Mouse (Mus musculus) liver, embryonic 12.5 days (tissue): Measurements from ENCODE around the gene Slc25a35. TPM values are rescaled to one million over a fixed set of nuclear protein-coding genes. Genes with fewer than 3 reads are reported as not detected.
"Not testable (repeated sequence)": the region's sequence is repeated elsewhere in the genome, so short reads cannot be mapped to it uniquely, and the experiment has no call there.

ENCODE experiments used
- ATAC-seq: fragments of 200-750 bp; cut with Nextera tagmentation; 2 replicates; pipeline ENCODE4 v1.8.0; 2017; ENCODE audit warnings: moderate number of reproducible peaks, mild to moderate bottlenecking, moderate library complexity
- H3K27ac ChIP-seq: fragments of 300-500 bp; sonication (generic); 2 replicates; pipeline ENCODE4 v1.5.1; 2016; ENCODE audit warnings: mild to moderate bottlenecking
- H3K27me3 ChIP-seq: fragments of 300-500 bp; sonication (generic); replicated peaks from 2 replicates; pipeline ENCODE4 v1.6.1; 2016; ENCODE audit warnings: mild to moderate bottlenecking, moderate library complexity
- H3K36me3 ChIP-seq: fragments of 300-500 bp; sonication (generic); 2 replicates; pipeline ENCODE4 v1.6.1; 2016; ENCODE audit warnings: mild to moderate bottlenecking, moderate library complexity
- H3K4me1 ChIP-seq: fragments of 300-500 bp; sonication (generic); 2 replicates; pipeline ENCODE4 v1.6.1; 2016
- H3K4me2 ChIP-seq: fragments of 300-500 bp; sonication (generic); 2 replicates; pipeline ENCODE4 v1.6.1; 2016; ENCODE audit warnings: mild to moderate bottlenecking, moderate library complexity
- H3K4me3 ChIP-seq: fragments of 300-500 bp; sonication (generic); 2 replicates; pipeline ENCODE4 v1.5.1; 2016; ENCODE audit warnings: mild to moderate bottlenecking, moderate library complexity
- H3K9ac ChIP-seq: fragments of 300-500 bp; sonication (generic); 2 replicates; pipeline ENCODE4 v1.6.1; 2016; ENCODE audit warnings: mild to moderate bottlenecking, moderate library complexity
- H3K9me3 ChIP-seq: fragments of 300-500 bp; sonication (generic); replicated peaks from 2 replicates; pipeline ENCODE4 v1.6.1; 2016; ENCODE audit warnings: mild to moderate bottlenecking, moderate library complexity
- WGBS: fragments of 180-500 bp; shearing (Covaris S2); methylation state at CpG from one replicate; pipeline ENCODE4 v1.1.7; 2016; ENCODE audit not compliant: insufficient replicate concordance; 5-methylcytosine and 5-hydroxymethylcytosine counted together
- polyA plus RNA-seq: library from polyadenylated mRNA; unstranded; fragments of >200 nt; fragmentation: Nextera tagmentation; extraction: Ambion mirVana; gene quantifications from 2 replicates; pipeline ENCODE4 v1.2.1, GENCODE M21; 2016

Gene Slc25a35
- polyA plus RNA-seq, 1 experiment from 2014 or later = 0.87 TPM

- H3K4me3 ChIP-seq = no peak overlapping the region
- H3K36me3 ChIP-seq = no peaks in the 10 kb centered on the region
- no peak overlapping the region for H3K4me2 ChIP-seq
- no peak for ATAC-seq
- 0 out of 2 replicates have a peak, but pooled peaks cover 5% of the 10 kb centered on the region for H3K4me1 ChIP-seq
- H3K27me3 ChIP-seq = peaks cover 19% of the 10 kb centered on the region
- H3K9ac ChIP-seq = no peak overlapping the region
- H3K9me3 ChIP-seq = no peaks in the 10 kb centered on the region
- WGBS = 73% methylated on average over 4 of the region's 4 CpGs
- no peak overlapping the region for H3K27ac ChIP-seq
Observed at GRCm38 (mm10) chr11:68946001-68946400, 21.9 kb upstream of the Slc25a35 start.

- H3K9me3 ChIP-seq = no peaks in the 10 kb centered on the region
- no peak overlapping the region for H3K4me3 ChIP-seq
- no peaks in the 10 kb centered on the region for H3K36me3 ChIP-seq
- WGBS = 47% methylated on average over 16 of the region's 16 CpGs
- no peak overlapping the region for H3K9ac ChIP-seq
- H3K4me1 ChIP-seq = 0 out of 2 replicates have a peak, but pooled peaks cover 5% of the 10 kb centered on the region
- ATAC-seq = no peak
- peaks cover 28% of the 10 kb centered on the region for H3K27me3 ChIP-seq
- no peak overlapping the region; the same call in 1 of the 2 replicates for H3K4me2 ChIP-seq
- no peak overlapping the region for H3K27ac ChIP-seq
Observed at GRCm38 (mm10) chr11:68946806-68947440, 21.0 kb upstream of the Slc25a35 start.

DNA sequence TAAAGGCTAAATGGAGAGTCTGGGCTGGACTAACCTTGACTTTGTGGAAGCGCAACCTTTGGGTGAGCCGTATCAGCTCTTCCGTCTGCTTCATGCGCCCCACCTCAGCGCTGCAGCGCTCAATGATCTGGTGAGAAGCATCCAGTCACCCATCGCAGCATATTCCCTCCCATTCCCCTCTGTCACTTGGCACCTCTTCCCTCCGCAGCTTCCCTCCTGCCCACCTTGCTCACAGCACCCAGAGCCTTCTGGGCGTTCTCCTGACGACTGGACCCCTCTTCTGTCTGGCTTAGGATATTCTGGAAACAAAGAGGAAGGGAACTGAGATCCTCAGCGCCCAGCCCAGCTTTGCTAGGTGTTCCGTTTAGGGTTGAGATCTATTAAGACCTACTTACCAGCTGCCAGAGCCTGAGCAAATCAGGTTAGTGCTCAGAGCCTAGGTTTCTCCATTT, 20.4 kb upstream of the Slc25a35 start:
- H3K27ac ChIP-seq = no peak overlapping the region
- WGBS = 47% methylated on average over 12 of the region's 12 CpGs
- H3K4me1 ChIP-seq = 0 out of 2 replicates have a peak, but pooled peaks cover 5% of the 10 kb centered on the region
- H3K4me3 ChIP-seq = no peak overlapping the region
- peaks cover 34% of the 10 kb centered on the region for H3K27me3 ChIP-seq
- no peak for ATAC-seq
- no peak overlapping the region for H3K4me2 ChIP-seq
- H3K9me3 ChIP-seq = no peaks in the 10 kb centered on the region
- no peak overlapping the region for H3K9ac ChIP-seq
- no peaks in the 10 kb centered on the region for H3K36me3 ChIP-seq

GRCm38 (mm10) chr11:68953903-68954302, 14.0 kb upstream of the Slc25a35 start:
- H3K4me2 ChIP-seq = peak overlapping the region; percentile 57
- H3K4me1 ChIP-seq = peaks cover 18% of the 10 kb centered on the region; the same call in 1 of the 2 replicates
- H3K9ac ChIP-seq = no peak overlapping the region
- ATAC-seq = no peak
- peaks cover 73% of the 10 kb centered on the region for H3K27me3 ChIP-seq
- no peaks in the 10 kb centered on the region for H3K9me3 ChIP-seq
- WGBS = 23% methylated on average over 13 of the region's 13 CpGs
- no peak overlapping the region for H3K27ac ChIP-seq
- peak overlapping the region; percentile 33; the same call in 1 of the 2 replicates for H3K4me3 ChIP-seq
- no peaks in the 10 kb centered on the region for H3K36me3 ChIP-seq

DNA sequence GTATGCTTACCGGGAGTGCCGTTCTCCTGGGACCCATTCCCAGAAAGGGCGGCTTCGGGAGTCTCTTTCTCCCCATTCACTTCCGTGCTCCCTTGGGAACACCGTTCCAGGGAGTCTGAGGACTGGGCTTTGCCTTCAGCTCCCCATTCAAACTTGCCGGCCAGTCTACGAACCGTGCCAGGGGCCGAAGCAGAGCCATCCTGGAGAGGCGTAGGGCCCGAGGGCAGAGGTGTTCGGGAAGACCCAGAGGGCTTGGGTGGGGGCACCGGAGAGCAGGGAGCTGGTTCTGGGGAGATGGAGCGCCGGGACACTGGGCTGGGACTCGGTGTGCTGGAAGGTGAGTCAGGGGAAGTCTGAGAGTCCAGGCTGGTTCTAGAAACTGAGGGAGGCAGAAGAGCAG, 13.5 kb upstream of the Slc25a35 start:
- 3% methylated on average over 17 of the region's 17 CpGs for WGBS
- H3K36me3 ChIP-seq = no peaks in the 10 kb centered on the region
- H3K9ac ChIP-seq = no peak overlapping the region
- ATAC-seq = no peak
- peak overlapping the region; percentile 57 for H3K4me2 ChIP-seq
- peaks cover 78% of the 10 kb centered on the region for H3K27me3 ChIP-seq
- H3K9me3 ChIP-seq = no peaks in the 10 kb centered on the region
- H3K4me3 ChIP-seq = peak overlapping the region; percentile 33
- peaks cover 18% of the 10 kb centered on the region; the same call in 1 of the 2 replicates for H3K4me1 ChIP-seq
- no peak overlapping the region for H3K27ac ChIP-seq

GRCm38 (mm10) chr11:68955473-68955872, 12.5 kb upstream of the Slc25a35 start:
- Histone ChIP-seq H3K4me2 (peak overlapping the region; percentile 57), H3K9me3 (no peaks in the 10 kb centered on the region), H3K27ac (no peak overlapping the region), H3K4me3 (no peak overlapping the region), H3K9ac (no peak overlapping the region), H3K4me1 (peaks cover 18% of the 10 kb centered on the region; the same call in 1 of the 2 replicates), H3K27me3 (peaks cover 79% of the 10 kb centered on the region), H3K36me3 (no peaks in the 10 kb centered on the region)
- ATAC-seq = no peak
- WGBS = 60% methylated on average over 5 of the region's 5 CpGs

DNA sequence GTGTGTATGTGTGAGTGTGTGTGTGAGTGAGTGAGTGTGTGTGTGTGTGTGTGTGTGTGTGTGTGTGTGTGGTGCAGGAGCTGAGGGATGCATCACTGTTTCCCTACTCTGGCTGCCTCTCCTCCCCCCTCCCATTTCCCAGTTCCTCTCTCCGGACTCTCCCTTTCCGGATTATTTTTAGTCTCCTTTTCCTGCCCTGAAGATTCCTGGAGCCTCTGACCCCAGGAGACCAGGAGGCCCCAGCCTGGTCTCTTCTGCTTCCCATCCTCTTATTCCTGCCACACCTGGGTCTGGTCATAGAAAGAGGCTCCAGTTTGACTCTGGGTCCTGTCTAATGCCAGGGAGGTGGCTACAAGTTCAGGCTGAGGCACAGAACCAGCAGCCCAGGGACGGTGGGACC, 11.8 kb upstream of the Slc25a35 start:
- Histone ChIP-seq H3K9ac (no peak overlapping the region), H3K27me3 (peaks cover 77% of the 10 kb centered on the region), H3K4me2 (no peak overlapping the region), H3K36me3 (no peaks in the 10 kb centered on the region), H3K4me3 (no peak overlapping the region), H3K4me1 (peaks cover 18% of the 10 kb centered on the region; the same call in 1 of the 2 replicates), H3K9me3 (no peaks in the 10 kb centered on the region), H3K27ac (no peak overlapping the region)
- WGBS = 8% methylated on average over 3 of the region's 3 CpGs
- no peak for ATAC-seq

GRCm38 (mm10) chr11:68956697-68957096, 11.2 kb upstream of the Slc25a35 start:
- Histone ChIP-seq H3K9me3 (no peaks in the 10 kb centered on the region), H3K4me2 (no peak overlapping the region), H3K9ac (no peak overlapping the region; the same call in 1 of the 2 replicates), H3K27ac (no peak overlapping the region), H3K4me1 (peaks cover 18% of the 10 kb centered on the region; the same call in 1 of the 2 replicates), H3K36me3 (no peaks in the 10 kb centered on the region), H3K4me3 (0 out of 2 replicates have a peak overlapping the region, but pooled peaks have one; percentile 14), H3K27me3 (peaks cover 71% of the 10 kb centered on the region)
- WGBS = 21% methylated on average over 13 of the region's 13 CpGs
- no peak for ATAC-seq

DNA sequence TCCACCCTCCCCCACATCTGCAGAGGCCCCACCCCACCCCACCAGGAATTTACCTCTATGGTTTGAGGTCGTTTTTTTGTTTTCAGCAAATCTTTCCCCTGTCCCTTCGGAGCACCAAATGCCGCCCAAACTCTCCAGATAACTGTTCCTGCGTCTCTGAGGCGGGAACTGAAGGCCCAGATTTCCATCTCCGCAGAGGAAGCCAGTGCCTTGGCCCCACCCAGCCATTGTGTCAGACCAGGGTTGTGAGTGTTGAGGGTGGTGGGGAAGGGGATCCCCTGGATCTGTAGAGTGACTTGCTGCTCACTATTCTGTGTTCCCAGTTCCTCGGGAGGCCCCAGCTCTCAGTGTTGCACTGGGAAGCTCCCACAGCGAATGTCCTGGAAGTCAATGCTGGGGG, 10.6 kb upstream of the Slc25a35 start, which contains the start of gene Arhgef15:
Gene Arhgef15 (minus strand): TSS at position 173 of the 400 bp plus-strand sequence.
- Histone ChIP-seq H3K9me3 (no peaks in the 10 kb centered on the region), H3K27ac (no peak within 1 kb of the TSS), H3K36me3 (no peaks in the 10 kb centered on the region), H3K4me3 (0 out of 2 replicates have a peak within 1 kb of the TSS, but pooled peaks have one; percentile 14), H3K27me3 (peaks cover 66% of the 10 kb centered on the region), H3K4me1 (peaks cover 22% of the 10 kb centered on the region), H3K4me2 (no peak within 1 kb of the TSS; the same call in 1 of the 2 replicates), H3K9ac (no peak within 1 kb of the TSS; the same call in 1 of the 2 replicates)
- ATAC-seq = no peak
- WGBS = 26% methylated on average over 8 of the region's 8 CpGs

GRCm38 (mm10) chr11:68957971-68958370, 10.0 kb upstream of the Slc25a35 start:
- Histone ChIP-seq H3K4me3 (no peak overlapping the region), H3K27ac (no peak overlapping the region), H3K9me3 (no peaks in the 10 kb centered on the region), H3K4me2 (no peak overlapping the region), H3K9ac (no peak overlapping the region), H3K27me3 (peaks cover 61% of the 10 kb centered on the region), H3K4me1 (peaks cover 25% of the 10 kb centered on the region), H3K36me3 (no peaks in the 10 kb centered on the region)
- ATAC-seq = no peak
- WGBS = 62% methylated on average over 1 of the region's 1 CpGs

GRCm38 (mm10) chr11:68961596-68961995, 6.3 kb upstream of the Slc25a35 start:
- Histone ChIP-seq H3K4me1 (peaks cover 15% of the 10 kb centered on the region; the same call in 1 of the 2 replicates), H3K4me3 (no peak overlapping the region), H3K4me2 (no peak overlapping the region), H3K9me3 (no peaks in the 10 kb centered on the region), H3K36me3 (no peaks in the 10 kb centered on the region), H3K27ac (no peak overlapping the region), H3K9ac (no peak overlapping the region), H3K27me3 (peaks cover 25% of the 10 kb centered on the region)
- 60% methylated on average over 3 of the region's 3 CpGs for WGBS
- no peak for ATAC-seq

DNA sequence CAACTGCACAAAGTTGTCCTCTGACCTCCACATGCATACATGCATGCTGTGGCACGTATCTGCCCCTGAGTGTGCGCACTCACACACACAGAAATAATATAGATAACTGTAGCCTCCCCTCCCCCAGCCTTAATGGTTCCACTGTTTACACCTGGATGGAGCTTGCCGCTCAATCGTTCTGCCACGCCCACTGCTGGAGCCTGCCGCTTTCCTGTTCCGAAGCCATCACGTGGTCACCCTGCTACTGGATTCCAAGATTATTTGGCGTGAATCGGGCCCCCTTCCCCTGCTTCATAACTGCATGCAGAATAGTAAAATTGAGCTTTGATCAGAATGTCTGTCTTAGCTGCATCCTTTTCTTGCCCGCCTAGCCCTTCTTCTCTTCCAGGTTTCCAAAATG, 5.8 kb upstream of the Slc25a35 start:
- H3K4me3 ChIP-seq = not testable (repeated sequence)
- WGBS = 30% methylated on average over 11 of the region's 11 CpGs

More for the DNA sequence above, 5.8 kb upstream of the Slc25a35 start:
- H3K36me3 ChIP-seq, H3K9ac ChIP-seq, H3K27ac ChIP-seq, ATAC-seq, H3K9me3 ChIP-seq, H3K4me2 ChIP-seq: not testable (repeated sequence)
- Histone ChIP-seq H3K4me1 (peaks cover 17% of the 10 kb centered on the region), H3K27me3 (peaks cover 19% of the 10 kb centered on the region)
